Mouse (Mus musculus) embryonic stem cell, embryonic (primary cell): ENCODE measurements around the gene Prkar2a.

ENCODE experiments used
- CTCF ChIA-PET, 4 experiments: fragments of 300-600 bp in 2 of 4; fragments of 350-600 bp in 2 of 4; sonication (Branson Sonifier 250); formaldehyde crosslinking; loops; one replicate each; lab custom pipeline; 2022; ENCODE audit warnings: inconsistent platforms in 2 of 4; lab: Charles Lee
- POLR2A ChIA-PET, 4 experiments: fragments of 300-600 bp in 2 of 4; fragments of 350-600 bp in 2 of 4; sonication (Branson Sonifier 250); formaldehyde crosslinking; loops; one replicate each; lab custom pipeline; 2022; ENCODE audit warnings: antibody characterized with exemption in 4 of 4, inconsistent platforms in 1 of 4; lab: Charles Lee

Gene Prkar2a

GRCm38 (mm10) chr9:108792730-108793129 is 103.6 kb downstream of the Prkar2a start:
- ChIA-PET POLR2A (interaction anchor here in 1 of 4 experiments (0.6 to 2.0 kb wide), 10 partner anchors 10 to 477 kb away, joined by 3 to 8 read pairs (median 4); no protein-coding TSS in a partner anchor), CTCF (interaction anchor here in 2 of 4 experiments (0.6 to 0.8 kb wide), 3 partner anchors 12 to 298 kb away, joined by 3 read pairs; no protein-coding TSS in a partner anchor)

GRCm38 (mm10) chr9:108795281-108795680 is 106.2 kb downstream of the Prkar2a start:
- POLR2A ChIA-PET = interaction anchor here in 3 of 4 experiments (0.7 to 2.1 kb wide), 15 partner anchors 8 to 196 kb away, joined by 3 to 8 read pairs (median 3); partner anchors contain the start of genes Nckipsd (in 1 of the 3) and Pfkfb4 (in 1 of the 3)

GRCm38 (mm10) chr9:108795762-108796161 is 106.6 kb downstream of the Prkar2a start:
- POLR2A ChIA-PET = interaction anchor here in 3 of 4 experiments (0.7 to 2.1 kb wide), 15 partner anchors 9 to 196 kb away, joined by 3 to 8 read pairs (median 3); partner anchors contain the start of genes Nckipsd (in 1 of the 3) and Pfkfb4 (in 1 of the 3)
- CTCF ChIA-PET = interaction anchor here in 2 of 4 experiments (0.7 to 1.0 kb wide), 3 partner anchors 10 to 183 kb away, joined by 3 to 4 read pairs (median 4); no protein-coding TSS in a partner anchor

More at GRCm38 (mm10) chr9:108795281-108795680, 106.2 kb downstream of the Prkar2a start:
- CTCF ChIA-PET = interaction anchor here in 2 of 4 experiments (0.7 to 1.0 kb wide), 4 partner anchors 24 to 183 kb away, joined by 3 to 4 read pairs (median 4); no protein-coding TSS in a partner anchor

- CTCF ChIA-PET = interaction anchor here in 1 of 4 experiments (0.7 to 1.0 kb wide), 2 partner anchors 10 to 23 kb away, joined by 3 to 4 read pairs; no protein-coding TSS in a partner anchor
- POLR2A ChIA-PET = interaction anchor here in 3 of 4 experiments (0.7 to 2.1 kb wide), 10 partner anchors 10 to 195 kb away, joined by 3 to 8 read pairs (median 3); partner anchors contain the start of gene Pfkfb4 (in 1 of the 3)
These were observed 107.4 kb downstream of the Prkar2a start for GRCm38 (mm10) chr9:108796351-108796981.

- ChIA-PET POLR2A (interaction anchor here in 2 of 4 experiments (0.6 to 2.1 kb wide), 4 partner anchors 12 to 95 kb away, joined by 3 to 6 read pairs (median 4); partner anchors contain the start of gene Nckipsd (in 1 of the 2)), CTCF (interaction anchor here in 1 of 4 experiments (0.6 kb wide), 1 partner anchor 11 kb away, joined by 3 read pairs; no protein-coding TSS in a partner anchor)
These were observed 108.4 kb downstream of the Prkar2a start for GRCm38 (mm10) chr9:108797477-108797876.

GRCm38 (mm10) chr9:108798508-108799075 is 109.5 kb downstream of the Prkar2a start:
- POLR2A ChIA-PET = interaction anchor here in 3 of 4 experiments (0.5 to 2.1 kb wide), 6 partner anchors 10 to 269 kb away, joined by 3 to 6 read pairs (median 3); partner anchors contain the start of gene Nckipsd (in 1 of the 3)
- CTCF ChIA-PET = no interaction called here

GRCm38 (mm10) chr9:108799564-108799963 is 110.5 kb downstream of the Prkar2a start:
- POLR2A ChIA-PET = interaction anchor here in 2 of 4 experiments (0.6 to 2.1 kb wide), 4 partner anchors 9 to 388 kb away, joined by 3 to 6 read pairs (median 3); partner anchors contain the start of gene Nckipsd (in 1 of the 2)
- CTCF ChIA-PET = interaction anchor here in 3 of 4 experiments (0.5 to 1.0 kb wide), 11 partner anchors 9 to 1371 kb away, joined by 3 to 5 read pairs (median 3); no protein-coding TSS in a partner anchor
